Mouse (Mus musculus) liver, adult 2 months (tissue): ENCODE measurements at regions not wholly inside any gene's neighbourhood (a gene's known extent, or its start where the extent isn't known, plus 50 kb on each side); places are given as distances from the start of the nearest gene placed in this dataset.

Source experiments
- CTCF ChIP-seq: fragments of 200-500 bp; IDR thresholded peaks from 2 replicates; pipeline ENCODE4 v1.5.1; 2011; ENCODE audit warnings: low read depth, low read length, control low read depth
- POLR2A ChIP-seq: fragments of 200-500 bp; IDR thresholded peaks from 2 replicates; pipeline ENCODE4 v1.6.1; 2011; ENCODE audit warnings: low read length, control low read depth; ENCODE audit not compliant: insufficient read depth; ENCODE audit errors: extremely low read depth

DNA sequence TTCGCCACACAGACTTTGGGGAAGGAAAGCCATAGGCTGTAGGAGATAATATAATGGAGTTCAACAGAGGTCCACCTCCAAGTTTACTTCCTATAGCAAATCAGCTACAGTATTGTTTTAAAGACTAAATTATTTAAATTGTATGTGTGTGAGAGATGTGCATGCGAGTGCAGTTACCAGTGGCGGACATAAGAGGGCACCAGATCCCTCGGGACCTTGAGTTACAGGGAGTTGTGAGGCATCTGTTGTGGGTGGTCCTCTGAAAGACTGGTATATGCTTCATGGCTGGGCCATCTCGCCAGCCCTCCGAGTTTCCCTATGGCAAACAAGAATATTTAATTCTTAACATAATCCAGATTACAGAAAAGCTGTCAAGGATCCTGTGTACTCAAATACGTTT, 72.0 kb downstream of the Rps12 start:
- no peak for TF ChIP-seq POLR2A
- peak; percentile 45; the same call in 1 of the 2 replicates for TF ChIP-seq CTCF
